ENCODE assay signal across 10 mouse cellular contexts in the genomic region with DNA sequence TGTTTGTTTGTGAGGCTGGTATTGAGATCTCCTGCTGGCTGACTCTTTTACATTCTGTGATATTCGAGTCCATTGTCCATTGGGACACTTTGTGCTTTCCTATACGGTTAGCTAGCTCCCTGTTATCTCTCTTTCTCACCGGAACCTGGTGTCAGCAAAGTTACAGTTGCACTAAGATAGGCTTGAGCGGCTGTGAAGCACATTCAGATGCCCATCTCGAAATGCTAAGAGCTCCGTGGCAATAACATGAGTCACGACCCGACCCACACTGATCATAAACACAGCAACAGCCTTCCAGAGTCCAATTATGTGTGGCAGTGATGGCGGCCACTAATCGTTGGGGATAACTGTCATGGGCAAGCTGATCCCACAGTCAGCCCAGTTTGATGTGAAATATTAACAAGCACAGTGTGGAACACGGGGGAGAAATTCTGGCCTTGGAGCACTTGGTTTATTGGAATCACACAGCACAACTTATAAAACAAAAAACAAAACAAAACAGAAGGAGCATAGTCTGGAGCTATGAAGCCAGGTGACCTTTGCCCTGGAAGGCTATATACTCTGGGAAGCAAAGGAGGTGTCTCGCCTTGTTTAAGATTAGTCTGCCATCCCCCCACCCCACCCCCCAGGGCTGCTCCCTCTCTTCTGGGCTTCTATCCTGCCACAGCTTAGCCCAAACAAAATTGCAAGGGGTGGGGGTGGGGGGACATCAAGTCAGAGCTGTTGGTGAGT. TPM values are rescaled to one million over a fixed set of nuclear protein-coding genes. Genes with fewer than 3 reads are reported as not detected.
DNase-seq lines count a peak whose midpoint lies in the region; ATAC-seq and TF ChIP-seq lines count a peak whose summit lies in the region.
"Had no signal": no experiment of that assay in that cellular context is flagged by ENCODE, and none has a peak within 500 bp of the region (broad histone marks: within the 10 kb centered on the region; RNA-seq: fewer than 3 reads in every experiment).

No protein-coding gene starts in this region.

- TF ChIP-seq CTCF in G1E (IDR thresholded peaks at IDR 0.05; ENCODE audit: low read depth, low read length), result no peak

- H3K27me3 ChIP-seq in heart, embryonic 12.5 days (replicated peaks), result no peaks in the 10 kb centered on the region
- no peaks in the 10 kb centered on the region for H3K27me3 ChIP-seq in G1E (ENCODE audit: insufficient read depth, low read length)
- no peaks in the 10 kb centered on the region for H3K27me3 ChIP-seq in intestine, embryonic 14.5 days (replicated peaks; ENCODE audit: control insufficient read depth, insufficient read depth, low read length)

- H3K36me3 ChIP-seq in heart, embryonic 12.5 days, result no peaks in the 10 kb centered on the region
- H3K36me3 ChIP-seq in G1E (replicated peaks), result peaks cover 56% of the 10 kb centered on the region
- 0 out of 2 replicates have a peak, but pooled peaks cover 3% of the 10 kb centered on the region for H3K36me3 ChIP-seq in intestine, embryonic 14.5 days (ENCODE audit: control insufficient read depth, insufficient read depth, low read length)

- intact Hi-C loops in heart, postnatal 36 days (cut with DNase I), result loop anchor here (10.0 kb wide), 1 partner anchor 192 kb away; the partner anchor contains the start of gene Gm20503

- no peak for DNase-seq in heart, postnatal 36 days
- DNase-seq in G1E (ENCODE audit: low spot score), result no peak
- no peak for DNase-seq in intestine, embryonic 14.5 days (ENCODE audit: low spot score)
- DNase-seq in mesoderm, embryonic 11.5 days (ENCODE audit: low read depth, low spot score), result peak; percentile 19
- no peak for DNase-seq in B cell, adult 2 months
- no peak for DNase-seq in cerebellum, adult 9-11 months
- DNase-seq in left cerebral cortex, adult 18-20 months (ENCODE audit: low spot score in 2 of 2), result no peak
- DNase-seq: left cerebral cortex, postnatal 4 days had no signal

- H3K9ac ChIP-seq in heart, embryonic 12.5 days, result peak overlapping the region; percentile 18; the same call in 1 of the 2 replicates
- no peak overlapping the region for H3K9ac ChIP-seq in intestine, embryonic 14.5 days (ENCODE audit: low read length)

- H3K9me3 ChIP-seq in heart, embryonic 12.5 days (replicated peaks), result no peaks in the 10 kb centered on the region
- no peaks in the 10 kb centered on the region for H3K9me3 ChIP-seq in G1E (replicated peaks)
- H3K9me3 ChIP-seq in intestine, embryonic 14.5 days (ENCODE audit: control insufficient read depth, low read length), result no peaks in the 10 kb centered on the region

- 19% methylated on average over 12 of the region's 12 CpGs for WGBS in heart, embryonic 12.5 days
- 21% methylated on average over 12 of the region's 12 CpGs for WGBS in intestine, embryonic 14.5 days

- peaks cover 54% of the 10 kb centered on the region for H3K4me1 ChIP-seq in heart, embryonic 12.5 days (replicated peaks)
- peaks cover 72% of the 10 kb centered on the region for H3K4me1 ChIP-seq in G1E (ENCODE audit: insufficient read depth, low read depth, low read length)
- peaks cover 34% of the 10 kb centered on the region for H3K4me1 ChIP-seq in intestine, embryonic 14.5 days (replicated peaks; ENCODE audit: control insufficient read depth, insufficient read depth, low read length)

- ATAC-seq in heart, embryonic 12.5 days (ENCODE audit: insufficient number of reproducible peaks, low FRiP score), result peak; percentile 61
- peak; percentile 76 for ATAC-seq in G1E (ENCODE audit: extremely low read depth, insufficient number of reproducible peaks, low FRiP score, poor library complexity, severe bottlenecking)
- 0 out of 2 replicates have a peak, but pooled peaks have one; percentile 46 for ATAC-seq in intestine, embryonic 14.5 days (replicated peaks; ENCODE audit: low FRiP score, low TSS enrichment, low read depth)

- H3K27ac ChIP-seq in heart, embryonic 12.5 days (ENCODE audit: poor library complexity, severe bottlenecking), result peak overlapping the region; percentile 47; the same call in 1 of the 2 replicates
- no peak overlapping the region for H3K27ac ChIP-seq in intestine, embryonic 14.5 days (ENCODE audit: low read depth)

- H3K4me2 ChIP-seq in heart, embryonic 12.5 days, result peak overlapping the region; percentile 46
- H3K4me2 ChIP-seq in intestine, embryonic 14.5 days (ENCODE audit: low read length), result 0 out of 2 replicates have a peak overlapping the region, but pooled peaks have one; percentile 8

- no peak overlapping the region for H3K4me3 ChIP-seq in heart, embryonic 12.5 days
- H3K4me3 ChIP-seq in G1E (ENCODE audit: low read depth, low read length), result peak overlapping the region; percentile 67
- no peak overlapping the region for H3K4me3 ChIP-seq in intestine, embryonic 14.5 days (ENCODE audit: low read depth, low read length)

RNA-seq across cellular contexts. Expression of gene Ugcg, which starts 7.5 kb away (rescaled TPM):
- 12.3 and 12.5 TPM in 2 replicates for polyA plus RNA-seq in heart, embryonic 12.5 days (2016; fragmentation: Nextera tagmentation; extraction: Ambion mirVana)
- total RNA-seq in heart, postnatal 36 days (2021), result 10 to 100 TPM; 15.4 to 16.2 TPM
- 622 and 664 TPM in 2 replicates for total RNA-seq in G1E (2014; fragmentation: Nextera tagmentation)
- 341 and 382 TPM in 2 replicates for total RNA-seq in G1E (2017)
- polyA plus RNA-seq in G1E (2012), result 142 and 168 TPM in 2 replicates
- polyA plus RNA-seq in intestine, embryonic 14.5 days (2014; fragmentation: Nextera tagmentation; extraction: Ambion mirVana), result 14.1 TPM in 2 replicates
- total RNA-seq in left cerebral cortex, adult 18-20 months (2021), result 10 to 100 TPM; 83.6 to 86.2 TPM

RNA-seq across cellular contexts. Expression of gene AI481877, which starts 57.7 kb away (rescaled TPM):
- not detected in 2 replicates for polyA plus RNA-seq in heart, embryonic 12.5 days (2016; fragmentation: Nextera tagmentation; extraction: Ambion mirVana)
- total RNA-seq in heart, postnatal 36 days (2021), result not detected
- total RNA-seq in G1E (2014; fragmentation: Nextera tagmentation), result 0.68 and 1.5 TPM in 2 replicates
- 0.05 and 0.06 TPM in 2 replicates for total RNA-seq in G1E (2017)
- polyA plus RNA-seq in G1E (2012), result not detected in 2 replicates
- not detected in 2 replicates for polyA plus RNA-seq in intestine, embryonic 14.5 days (2014; fragmentation: Nextera tagmentation; extraction: Ambion mirVana)
- total RNA-seq in left cerebral cortex, adult 18-20 months (2021), result not detected
- total RNA-seq: left cerebral cortex, postnatal 4 days had no signal
- polyA plus RNA-seq: embryonic facial prominence, embryonic 14.5 days had no signal

Comparison
In these comparisons a context has a peak if more than half of its experiments do, and no peak if none do; other contexts are left out.
1. RNA of gene Ugcg, which starts 7.5 kb away (total RNA-seq): 341 to 664 TPM in G1E and 83.6 to 86.2 TPM in left cerebral cortex, adult 18-20 months; 15.4 to 16.2 TPM in heart, postnatal 36 days; every median in the first group is over 4 times any median in the second.
2. Peak in every context shown above with its lines, with median percentiles within 50 percentile points of each other: ATAC-seq.